Mouse (Mus musculus) midbrain, embryonic 10.5 days (tissue): ENCODE results near the gene Lyl1. TPM values are rescaled to one million over a fixed set of nuclear protein-coding genes. Genes with fewer than 3 reads are reported as not detected.
A peak's percentile ranks its signal among the peaks of the same experiment; 100 is the strongest.
"Not testable (repeated sequence)": the region's sequence is repeated elsewhere in the genome, so short reads cannot be mapped to it uniquely, and the experiment has no call there.

ENCODE experiments used
- DNase-seq: peaks from one replicate; pipeline ENCODE4 v3.0.0-alpha.2; 2017; ENCODE audit warnings: low spot score
- H3K27ac ChIP-seq: fragments of 300-500 bp; sonication (generic); replicated peaks from 2 replicates; pipeline ENCODE4 v1.5.1; 2016; ENCODE audit warnings: mild to moderate bottlenecking
- H3K27me3 ChIP-seq: fragments of 300-500 bp; sonication (generic); 2 replicates; pipeline ENCODE4 v1.6.1; 2016; ENCODE audit warnings: low read depth, mild to moderate bottlenecking; ENCODE audit not compliant: poor library complexity, severe bottlenecking
- H3K36me3 ChIP-seq: fragments of 300-500 bp; sonication (generic); 2 replicates; pipeline ENCODE4 v1.6.1; 2016; ENCODE audit warnings: mild to moderate bottlenecking, moderate library complexity
- H3K4me1 ChIP-seq: fragments of 300-500 bp; sonication (generic); 2 replicates; pipeline ENCODE4 v1.6.1; 2016
- H3K4me3 ChIP-seq: fragments of 300-500 bp; sonication (generic); 2 replicates; pipeline ENCODE4 v1.5.1; 2016; ENCODE audit warnings: mild to moderate bottlenecking, moderate library complexity
- H3K9me3 ChIP-seq: fragments of 300-500 bp; sonication (generic); replicated peaks from 2 replicates; pipeline ENCODE4 v1.6.1; 2016; ENCODE audit warnings: mild to moderate bottlenecking
- WGBS: fragments of 180-500 bp; shearing (Covaris S2); methylation state at CpG from one replicate; pipeline ENCODE4 v1.1.7; 2016; 5-methylcytosine and 5-hydroxymethylcytosine counted together
- polyA plus RNA-seq: library from polyadenylated mRNA; unstranded; fragments of >200 nt; fragmentation: Nextera tagmentation; extraction: Ambion mirVana; gene quantifications from 2 replicates; pipeline ENCODE4 v1.2.1, GENCODE M21; 2016

The Lyl1 gene
- polyA plus RNA-seq, 1 experiment from 2014 or later = 5.8 TPM

GRCm38 (mm10) chr8:84661458-84661871 lies 39.8 kb upstream of the Lyl1 start:
- peaks cover 83% of the 10 kb centered on the region for H3K4me1 ChIP-seq

GRCm38 (mm10) chr8:84661961-84662571 lies 39.2 kb upstream of the Lyl1 start:
- peaks cover 78% of the 10 kb centered on the region for H3K4me1 ChIP-seq
- peak; percentile 79 for DNase-seq
- no peaks in the 10 kb centered on the region for H3K27me3 ChIP-seq
- peak overlapping the region; percentile 94 for H3K27ac ChIP-seq
- no peaks in the 10 kb centered on the region for H3K9me3 ChIP-seq
- H3K36me3 ChIP-seq = 0 out of 2 replicates have a peak, but pooled peaks cover 3% of the 10 kb centered on the region
- under 1% methylated on average over 61 of the region's 61 CpGs for WGBS
- H3K4me3 ChIP-seq = peak overlapping the region; percentile 87

More at GRCm38 (mm10) chr8:84661458-84661871, 39.8 kb upstream of the Lyl1 start:
- Histone ChIP-seq H3K9me3 (no peaks in the 10 kb centered on the region), H3K27ac (peak overlapping the region; percentile 94), H3K4me3 (peak overlapping the region; percentile 87), H3K27me3 (no peaks in the 10 kb centered on the region), H3K36me3 (0 out of 2 replicates have a peak, but pooled peaks cover 3% of the 10 kb centered on the region)
- peak; percentile 64 for DNase-seq
- under 1% methylated on average over 24 of the region's 24 CpGs for whole genome bisulfite sequencing

- peak; percentile 93 for DNase-seq
- Histone ChIP-seq H3K27ac (peak within 1 kb of the TSS; percentile 94), H3K27me3 (no peaks in the 10 kb centered on the region), H3K4me1 (peaks cover 72% of the 10 kb centered on the region), H3K4me3 (peak within 1 kb of the TSS; percentile 87), H3K9me3 (no peaks in the 10 kb centered on the region), H3K36me3 (peaks cover 3% of the 10 kb centered on the region; the same call in 1 of the 2 replicates)
- under 1% methylated on average over 27 of the region's 27 CpGs for WGBS
These were observed 38.6 kb upstream of the Lyl1 start, which contains the start of gene Ier2 for GRCm38 (mm10) chr8:84662581-84663065. TSS of gene Ier2 (minus strand) at chr8:84662852.

- 3% methylated on average over 43 of the region's 43 CpGs for WGBS
- Histone ChIP-seq H3K27ac (peak overlapping the region; percentile 94), H3K36me3 (peaks cover 13% of the 10 kb centered on the region), H3K4me1 (peaks cover 67% of the 10 kb centered on the region), H3K9me3 (no peaks in the 10 kb centered on the region), H3K4me3 (peak overlapping the region; percentile 87), H3K27me3 (no peaks in the 10 kb centered on the region)
- peak; percentile 98 for DNase-seq
These were observed 37.6 kb upstream of the Lyl1 start for GRCm38 (mm10) chr8:84663483-84664327.

GRCm38 (mm10) chr8:84664566-84665384 lies 36.5 kb upstream of the Lyl1 start:
- WGBS = under 1% methylated on average over 29 of the region's 29 CpGs
- no peaks in the 10 kb centered on the region for H3K9me3 ChIP-seq
- peaks cover 24% of the 10 kb centered on the region for H3K36me3 ChIP-seq
- H3K4me1 ChIP-seq = peaks cover 57% of the 10 kb centered on the region
- peak overlapping the region; percentile 94 for H3K27ac ChIP-seq
- no peaks in the 10 kb centered on the region for H3K27me3 ChIP-seq
- DNase-seq = peak; percentile 86
- peak overlapping the region; percentile 87 for H3K4me3 ChIP-seq

- DNase-seq = no peak
- 3% methylated on average over 14 of the region's 14 CpGs for WGBS
- no peaks in the 10 kb centered on the region for H3K9me3 ChIP-seq
- no peaks in the 10 kb centered on the region for H3K27me3 ChIP-seq
- peak overlapping the region; percentile 87 for H3K4me3 ChIP-seq
- peaks cover 31% of the 10 kb centered on the region for H3K36me3 ChIP-seq
- H3K4me1 ChIP-seq = peaks cover 50% of the 10 kb centered on the region
- H3K27ac ChIP-seq = peak overlapping the region; percentile 94
These were observed 35.8 kb upstream of the Lyl1 start for GRCm38 (mm10) chr8:84665385-84665893.

GRCm38 (mm10) chr8:84668081-84668480 lies 33.2 kb upstream of the Lyl1 start:
- WGBS = 83% methylated on average over 1 of the region's 1 CpGs
- H3K27me3 ChIP-seq = no peaks in the 10 kb centered on the region
- H3K36me3 ChIP-seq = peaks cover 57% of the 10 kb centered on the region
- H3K4me3 ChIP-seq = no peak overlapping the region
- no peak overlapping the region for H3K27ac ChIP-seq
- H3K4me1 ChIP-seq = peaks cover 28% of the 10 kb centered on the region
- DNase-seq = no peak
- H3K9me3 ChIP-seq = no peaks in the 10 kb centered on the region

GRCm38 (mm10) chr8:84668731-84669485 lies 32.3 kb upstream of the Lyl1 start:
- Histone ChIP-seq H3K27me3 (no peaks in the 10 kb centered on the region), H3K4me3 (no peak overlapping the region), H3K36me3 (peaks cover 65% of the 10 kb centered on the region), H3K4me1 (peaks cover 21% of the 10 kb centered on the region), H3K27ac (no peak overlapping the region), H3K9me3 (no peaks in the 10 kb centered on the region)
- DNase-seq = no peak
- 87% methylated on average over 6 of the region's 6 CpGs for WGBS

- not testable (repeated sequence) for DNase-seq, H3K4me3 ChIP-seq, H3K27me3 ChIP-seq, H3K9me3 ChIP-seq, H3K27ac ChIP-seq
- H3K36me3 ChIP-seq = peaks cover 81% of the 10 kb centered on the region
- WGBS = 93% methylated on average over 5 of the region's 5 CpGs
- H3K4me1 ChIP-seq = peaks cover 11% of the 10 kb centered on the region
These were observed 30.8 kb upstream of the Lyl1 start for GRCm38 (mm10) chr8:84670295-84671006.

GRCm38 (mm10) chr8:84677305-84677704 lies 24.0 kb upstream of the Lyl1 start:
- no peak overlapping the region for H3K27ac ChIP-seq
- H3K4me1 ChIP-seq = no peaks in the 10 kb centered on the region
- no peak overlapping the region for H3K4me3 ChIP-seq
- WGBS = 94% methylated on average over 5 of the region's 5 CpGs
- no peaks in the 10 kb centered on the region for H3K27me3 ChIP-seq
- peaks cover 84% of the 10 kb centered on the region for H3K36me3 ChIP-seq
- DNase-seq = no peak
- no peaks in the 10 kb centered on the region for H3K9me3 ChIP-seq

GRCm38 (mm10) chr8:84681476-84681875 lies 19.8 kb upstream of the Lyl1 start:
- Histone ChIP-seq H3K27me3 (no peaks in the 10 kb centered on the region), H3K27ac (no peak overlapping the region), H3K9me3 (no peaks in the 10 kb centered on the region), H3K36me3 (peaks cover 80% of the 10 kb centered on the region), H3K4me1 (peaks cover 19% of the 10 kb centered on the region), H3K4me3 (no peak overlapping the region)
- WGBS = 91% methylated on average over 2 of the region's 2 CpGs
- DNase-seq = no peak
